Mouse (Mus musculus): ENCODE results near the gene Olfr1093. TPM values are rescaled to one million over a fixed set of nuclear protein-coding genes. Genes with fewer than 3 reads are reported as not detected.

The Olfr1093 gene
- not detected in 2 replicates for total RNA-seq (2017)

DNA sequence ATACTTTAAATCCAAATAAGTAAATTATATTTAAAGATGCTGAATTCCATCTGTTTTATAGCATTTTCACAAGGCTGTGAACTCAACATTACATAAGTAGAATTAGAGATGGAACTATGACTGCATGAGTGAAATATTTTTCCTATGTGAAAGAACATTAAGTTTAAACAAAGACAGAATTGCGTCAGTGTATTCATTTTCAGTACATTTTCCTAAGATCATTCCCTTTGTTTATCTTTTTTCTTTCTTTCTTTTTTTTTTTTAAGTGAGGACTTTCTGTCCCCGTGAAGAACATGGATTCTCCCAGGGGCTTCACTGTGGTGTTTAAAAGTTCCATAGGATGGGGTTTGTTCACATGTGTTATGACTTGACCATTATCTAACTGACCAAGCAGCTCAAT, at the start of gene Olfr1093:
Gene Olfr1093 (plus strand): TSS at position 301 of the 400 bp plus-strand sequence.
- ATAC-seq (ENCODE audit: extremely low read depth, insufficient number of reproducible peaks, low FRiP score, poor library complexity, severe bottlenecking): no peak

DNA sequence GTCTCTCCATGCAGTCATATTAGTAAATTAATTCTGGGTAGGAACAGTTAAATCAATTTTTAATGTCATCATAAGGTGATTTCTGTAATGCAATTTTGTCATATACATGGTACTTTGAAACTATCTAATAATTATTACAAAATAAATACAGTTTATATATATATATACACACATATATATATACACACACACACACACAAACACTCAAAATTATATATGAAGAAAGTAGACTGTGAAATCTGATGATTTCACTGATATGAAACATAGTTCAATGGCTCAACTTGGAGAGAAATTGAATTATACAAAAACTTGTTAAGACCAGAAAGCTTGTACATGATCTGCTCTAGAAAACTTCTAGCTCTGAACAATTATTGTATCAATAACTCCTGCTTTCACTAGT, 48.7 kb upstream of the Olfr1093 start, which contains the start of gene Olfr1089:
Gene Olfr1089 (minus strand): TSS at position 101 of the 400 bp plus-strand sequence.
- no peak for ATAC-seq (ENCODE audit: extremely low read depth, insufficient number of reproducible peaks, low FRiP score, poor library complexity, severe bottlenecking)

DNA sequence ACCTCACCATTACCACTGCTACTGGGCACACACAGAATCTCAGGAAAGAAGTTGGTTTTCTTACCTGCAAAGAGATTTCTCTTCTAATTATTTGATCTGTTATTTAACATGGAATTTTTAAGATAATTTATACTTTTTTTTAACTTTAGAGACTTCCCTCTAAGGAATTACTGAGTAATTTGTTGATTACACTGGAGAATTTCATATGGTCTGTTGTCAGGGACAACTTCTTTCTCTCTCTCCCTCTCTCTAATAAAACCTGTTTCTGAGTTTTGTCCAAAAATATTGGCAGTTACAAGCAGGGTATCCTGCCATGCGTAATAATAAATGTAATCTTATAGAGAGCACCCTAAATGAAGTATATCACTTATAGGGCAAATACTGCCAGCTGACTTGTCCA, 23.4 kb upstream of the Olfr1093 start, which contains the start of gene Olfr1090:
Gene Olfr1090 (minus strand): TSS at position 101 of the 400 bp plus-strand sequence.
- no peak for ATAC-seq (ENCODE audit: extremely low read depth, insufficient number of reproducible peaks, low FRiP score, poor library complexity, severe bottlenecking)

DNA sequence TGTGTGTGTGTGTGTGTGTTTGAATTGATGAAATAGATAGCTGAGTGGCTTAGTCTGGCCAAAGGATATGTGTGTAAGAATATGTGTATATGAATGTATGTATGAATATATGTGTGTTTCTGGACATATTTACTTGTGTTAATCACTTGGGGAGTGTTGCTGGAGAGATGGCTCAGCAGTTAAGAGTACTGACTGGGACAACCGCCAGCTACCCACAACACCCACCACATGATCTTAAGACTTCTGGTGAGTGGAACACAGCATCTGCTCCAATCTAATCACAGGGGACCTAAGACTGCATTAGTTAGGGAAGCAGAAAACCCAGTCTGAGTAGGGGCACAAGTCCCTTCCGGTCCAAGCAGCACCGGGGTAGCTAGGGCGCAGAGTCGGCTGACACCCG, 21.2 kb upstream of the Olfr1093 start:
- no peak for ATAC-seq (ENCODE audit: extremely low read depth, insufficient number of reproducible peaks, low FRiP score, poor library complexity, severe bottlenecking)

DNA sequence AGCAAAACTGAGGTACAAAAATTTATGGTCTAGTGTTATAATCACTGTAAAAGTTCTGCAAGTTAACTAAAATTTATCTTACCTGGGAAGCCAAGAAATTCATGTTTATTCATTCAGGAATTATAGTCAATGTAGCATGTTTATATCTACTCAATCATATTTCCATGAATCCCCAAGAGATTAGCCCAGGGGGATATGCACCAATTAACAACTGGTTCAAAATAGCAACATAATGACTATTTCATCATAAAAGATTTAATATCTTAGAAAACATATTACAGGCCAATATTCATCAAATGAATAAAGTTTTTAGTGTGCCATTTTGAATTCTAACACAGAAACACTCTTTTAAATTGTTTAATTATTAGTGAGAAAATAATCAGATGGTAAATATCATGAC, 27.6 kb downstream of the Olfr1093 start, which contains the start of gene Olfr141:
Gene Olfr141 (minus strand): TSS at position 101 of the 400 bp plus-strand sequence.
- ATAC-seq (ENCODE audit: extremely low read depth, insufficient number of reproducible peaks, low FRiP score, poor library complexity, severe bottlenecking): no peak

DNA sequence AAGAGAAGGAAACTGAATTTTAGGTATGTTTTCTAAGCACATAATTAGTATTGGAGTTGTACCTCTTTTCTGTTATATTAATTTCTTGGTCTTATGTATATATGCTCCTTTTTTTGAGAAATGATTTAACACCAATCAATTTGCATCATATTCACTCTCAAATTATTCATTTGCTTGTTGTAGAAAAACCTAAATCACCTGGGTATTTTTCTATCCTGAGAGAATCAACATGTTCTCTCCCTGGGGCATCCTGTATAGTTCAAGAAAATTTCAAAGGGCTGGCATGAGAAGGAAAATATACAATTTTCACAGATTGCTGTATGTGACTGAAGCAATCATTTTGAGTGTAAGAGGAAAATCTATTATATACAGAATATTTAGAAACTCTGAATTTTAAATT, 42.1 kb downstream of the Olfr1093 start, which contains the start of gene Olfr1094:
Gene Olfr1094 (plus strand): TSS at position 301 of the 400 bp plus-strand sequence.
- no peak for ATAC-seq (ENCODE audit: extremely low read depth, insufficient number of reproducible peaks, low FRiP score, poor library complexity, severe bottlenecking)

Other genes with a start within 250 kb of the Olfr1093 start
- gene Olfr1079, start 240.0 kb upstream of the Olfr1093 start, total RNA-seq (2017): not detected in 2 replicates
- gene Olfr1080, start 224.2 kb upstream of the Olfr1093 start, total RNA-seq (2017): not detected in 2 replicates
- not detected in 2 replicates for gene Olfr1082, start 183.5 kb upstream of the Olfr1093 start, total RNA-seq (2017)
- gene Olfr1084, start 142.8 kb upstream of the Olfr1093 start, total RNA-seq (2017): not detected in 2 replicates
- gene Olfr1085, start 120.5 kb upstream of the Olfr1093 start, total RNA-seq (2017): 0.12 TPM in 1 of 2 replicates, not detected in the other
- not detected in 2 replicates for gene Olfr1086, start 102.4 kb upstream of the Olfr1093 start, total RNA-seq (2017)
- not detected in 2 replicates for gene Olfr1087, start 84.1 kb upstream of the Olfr1093 start, total RNA-seq (2017)
- not detected in 2 replicates for gene Olfr1089, start 48.8 kb upstream of the Olfr1093 start, total RNA-seq (2017)
- gene Olfr1090, start 23.5 kb upstream of the Olfr1093 start, total RNA-seq (2017): not detected in 2 replicates
- gene Olfr141, start 27.5 kb downstream of the Olfr1093 start, total RNA-seq (2017): 0.12 TPM in 1 of 2 replicates, not detected in the other
- 0.37 TPM in 1 of 2 replicates, not detected in the other for gene Olfr1094, start 42.2 kb downstream of the Olfr1093 start, total RNA-seq (2017)
- not detected in 2 replicates for gene Olfr1095, start 69.2 kb downstream of the Olfr1093 start, total RNA-seq (2017)
- not detected in 2 replicates for gene Gm13723, start 92.3 kb downstream of the Olfr1093 start, total RNA-seq (2017)
- not detected in 2 replicates for gene Olfr1097, start 109.7 kb downstream of the Olfr1093 start, total RNA-seq (2017)
- not detected in 2 replicates for gene Olfr1098, start 142.1 kb downstream of the Olfr1093 start, total RNA-seq (2017)
- 0.12 TPM in 1 of 2 replicates, not detected in the other for gene Olfr1099, start 178.2 kb downstream of the Olfr1093 start, total RNA-seq (2017)
- not detected in 2 replicates for gene Olfr1100, start 197.5 kb downstream of the Olfr1093 start, total RNA-seq (2017)
- gene Olfr1101, start 208.7 kb downstream of the Olfr1093 start, total RNA-seq (2017): not detected in 2 replicates
- not detected in 2 replicates for gene Olfr1102, start 215.9 kb downstream of the Olfr1093 start, total RNA-seq (2017)
- gene Olfr1104, start 244.6 kb downstream of the Olfr1093 start, total RNA-seq (2017): not detected in 2 replicates

All from neutrophil, adult 5-6 weeks (primary cell).